Mouse (Mus musculus) lung, embryonic 16.5 days (tissue): Measurements from ENCODE around the gene Tnfaip2. TPM values are rescaled to one million over a fixed set of nuclear protein-coding genes. Genes with fewer than 3 reads are reported as not detected.

Experiments
- ATAC-seq: fragments of 200-750 bp; cut with Nextera tagmentation; 2 replicates; pipeline ENCODE4 v1.8.0; 2017; ENCODE audit warnings: low read depth, mild to moderate bottlenecking, moderate library complexity
- H3K27ac ChIP-seq: fragments of 300-500 bp; sonication (generic); 2 replicates; pipeline ENCODE4 v1.5.1; 2014; ENCODE audit warnings: mild to moderate bottlenecking, control low read depth, low read length
- H3K27me3 ChIP-seq: fragments of 300-500 bp; sonication (generic); 2 replicates; pipeline ENCODE4 v1.6.1; 2014; ENCODE audit warnings: low read depth, low read length, mixed read lengths; ENCODE audit not compliant: control insufficient read depth, insufficient read depth
- H3K36me3 ChIP-seq: fragments of 300-500 bp; sonication (generic); 2 replicates; pipeline ENCODE4 v1.6.1; 2014; ENCODE audit warnings: low read length; ENCODE audit not compliant: control insufficient read depth, insufficient read depth
- H3K4me1 ChIP-seq: fragments of 300-500 bp; sonication (generic); replicated peaks from 2 replicates; pipeline ENCODE4 v1.6.1; 2014; ENCODE audit warnings: low read length, mixed read lengths; ENCODE audit not compliant: control insufficient read depth, insufficient read depth
- H3K4me2 ChIP-seq: fragments of 300-500 bp; sonication (generic); 2 replicates; pipeline ENCODE4 v1.6.1; 2014; ENCODE audit warnings: low read depth, low read length, control low read depth
- H3K4me3 ChIP-seq: fragments of 300-500 bp; sonication (generic); 2 replicates; pipeline ENCODE4 v1.5.1; 2014; ENCODE audit warnings: mild to moderate bottlenecking, low read length, control low read depth
- H3K9ac ChIP-seq: fragments of 300-500 bp; sonication (generic); 2 replicates; pipeline ENCODE4 v1.6.1; 2014; ENCODE audit warnings: low read length, control low read depth
- H3K9me3 ChIP-seq: fragments of 300-500 bp; sonication (generic); 2 replicates; pipeline ENCODE4 v1.6.1; 2016; ENCODE audit warnings: low read length; ENCODE audit not compliant: control insufficient read depth
- WGBS: fragments of 180-500 bp; shearing (Covaris S2); extraction: QIAGEN DNeasy Blood & Tissue Kit; methylation state at CpG from one replicate; pipeline ENCODE4 v1.1.7; 2014; 5-methylcytosine and 5-hydroxymethylcytosine counted together
- polyA plus RNA-seq: library from polyadenylated mRNA; unstranded; fragments of >200 nt; fragmentation: Nextera tagmentation; extraction: Ambion mirVana; gene quantifications from 2 replicates; pipeline ENCODE4 v1.2.1, GENCODE M21; 2015

The Tnfaip2 gene
- polyA plus RNA-seq, 1 experiment from 2014 or later, result 6.9 TPM

GRCm38 (mm10) chr12:111432751-111433331 is 9.4 kb upstream of the Tnfaip2 start:
- 61% methylated on average over 4 of the region's 5 CpGs for WGBS
- H3K9me3 ChIP-seq, result no peaks in the 10 kb centered on the region
- no peaks in the 10 kb centered on the region for H3K36me3 ChIP-seq
- no peak overlapping the region for H3K4me2 ChIP-seq
- H3K27ac ChIP-seq, result peak overlapping the region; percentile 81
- no peak overlapping the region for H3K4me3 ChIP-seq
- peaks cover 26% of the 10 kb centered on the region for H3K4me1 ChIP-seq
- H3K9ac ChIP-seq, result no peak overlapping the region
- peak; percentile 7; the same call in 1 of the 2 replicates for ATAC-seq
- peaks cover 27% of the 10 kb centered on the region for H3K27me3 ChIP-seq

GRCm38 (mm10) chr12:111434164-111434744 is 8.0 kb upstream of the Tnfaip2 start:
- no peak for ATAC-seq
- no peak overlapping the region for H3K4me3 ChIP-seq
- 0 out of 2 replicates have a peak overlapping the region, but pooled peaks have one; percentile 36 for H3K9ac ChIP-seq
- no peaks in the 10 kb centered on the region for H3K9me3 ChIP-seq
- H3K27ac ChIP-seq, result peak overlapping the region; percentile 82
- peaks cover 15% of the 10 kb centered on the region for H3K27me3 ChIP-seq
- H3K4me2 ChIP-seq, result peak overlapping the region; percentile 37
- 39% methylated on average over 6 of the region's 7 CpGs for WGBS
- H3K4me1 ChIP-seq, result peaks cover 17% of the 10 kb centered on the region
- no peaks in the 10 kb centered on the region for H3K36me3 ChIP-seq

- Histone ChIP-seq H3K27ac (peak overlapping the region; percentile 82), H3K4me3 (no peak overlapping the region), H3K4me1 (peaks cover 13% of the 10 kb centered on the region), H3K9me3 (no peaks in the 10 kb centered on the region), H3K9ac (no peak overlapping the region), H3K36me3 (no peaks in the 10 kb centered on the region), H3K27me3 (peaks cover 15% of the 10 kb centered on the region), H3K4me2 (no peak overlapping the region)
- peak; percentile 47 for ATAC-seq
- WGBS, result 20% methylated on average over 8 of the region's 8 CpGs
Observed at GRCm38 (mm10) chr12:111434745-111435327, 7.4 kb upstream of the Tnfaip2 start.

DNA sequence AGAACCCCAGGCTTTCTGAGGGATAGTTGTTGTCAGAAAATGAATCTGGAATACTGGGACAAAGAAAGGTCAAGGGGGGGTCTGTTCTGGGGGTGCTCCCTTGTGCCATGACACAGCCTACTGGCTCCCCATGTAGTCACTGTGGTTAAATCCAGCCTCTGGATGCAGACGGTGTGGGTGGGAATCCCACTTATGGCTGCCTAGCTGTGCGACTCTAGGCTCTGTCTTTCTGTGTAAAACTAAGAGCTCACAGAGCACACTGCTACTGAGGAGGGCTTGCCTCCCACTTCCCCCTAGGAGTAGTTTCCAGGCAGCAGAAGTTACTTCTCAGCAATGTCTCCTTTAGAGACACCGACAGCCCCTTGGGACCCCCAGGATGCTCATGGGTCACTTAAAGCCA is 6.1 kb upstream of the Tnfaip2 start:
- H3K4me1 ChIP-seq, result no peaks in the 10 kb centered on the region; the same call in 1 of the 2 replicates
- 86% methylated on average over 3 of the region's 3 CpGs for WGBS
- H3K9me3 ChIP-seq, result no peaks in the 10 kb centered on the region
- H3K27me3 ChIP-seq, result peaks cover 6% of the 10 kb centered on the region; the same call in 1 of the 2 replicates
- H3K9ac ChIP-seq, result no peak overlapping the region
- no peak overlapping the region for H3K4me3 ChIP-seq
- ATAC-seq, result no peak
- H3K27ac ChIP-seq, result no peak overlapping the region
- no peak overlapping the region for H3K4me2 ChIP-seq
- H3K36me3 ChIP-seq, result no peaks in the 10 kb centered on the region

DNA sequence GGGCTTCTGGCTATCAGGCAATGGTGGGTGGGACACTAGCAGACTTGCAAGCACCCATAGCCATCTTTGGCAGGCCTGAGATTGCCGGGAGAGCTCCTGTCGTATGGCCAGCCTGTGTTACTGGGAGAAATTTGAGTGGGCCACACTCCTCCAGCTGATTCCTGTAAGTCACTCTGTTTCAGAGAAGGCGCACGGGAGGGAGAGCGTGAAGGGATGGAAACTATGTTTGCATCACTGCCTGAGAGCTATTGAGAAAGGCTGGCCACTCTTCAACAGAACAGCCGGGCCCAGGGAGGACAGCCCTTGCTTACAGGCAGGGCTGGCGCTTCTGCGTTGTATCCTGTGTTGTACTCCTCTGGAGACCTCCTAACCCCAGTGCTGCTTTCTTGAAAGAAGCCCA is 5.6 kb upstream of the Tnfaip2 start:
- Histone ChIP-seq H3K4me3 (no peak overlapping the region), H3K9ac (no peak overlapping the region), H3K9me3 (no peaks in the 10 kb centered on the region), H3K4me2 (no peak overlapping the region), H3K4me1 (no peaks in the 10 kb centered on the region; the same call in 1 of the 2 replicates), H3K27me3 (peaks cover 8% of the 10 kb centered on the region), H3K36me3 (no peaks in the 10 kb centered on the region), H3K27ac (no peak overlapping the region)
- WGBS, result 44% methylated on average over 8 of the region's 8 CpGs
- peak; percentile 34; the same call in 1 of the 2 replicates for ATAC-seq

DNA sequence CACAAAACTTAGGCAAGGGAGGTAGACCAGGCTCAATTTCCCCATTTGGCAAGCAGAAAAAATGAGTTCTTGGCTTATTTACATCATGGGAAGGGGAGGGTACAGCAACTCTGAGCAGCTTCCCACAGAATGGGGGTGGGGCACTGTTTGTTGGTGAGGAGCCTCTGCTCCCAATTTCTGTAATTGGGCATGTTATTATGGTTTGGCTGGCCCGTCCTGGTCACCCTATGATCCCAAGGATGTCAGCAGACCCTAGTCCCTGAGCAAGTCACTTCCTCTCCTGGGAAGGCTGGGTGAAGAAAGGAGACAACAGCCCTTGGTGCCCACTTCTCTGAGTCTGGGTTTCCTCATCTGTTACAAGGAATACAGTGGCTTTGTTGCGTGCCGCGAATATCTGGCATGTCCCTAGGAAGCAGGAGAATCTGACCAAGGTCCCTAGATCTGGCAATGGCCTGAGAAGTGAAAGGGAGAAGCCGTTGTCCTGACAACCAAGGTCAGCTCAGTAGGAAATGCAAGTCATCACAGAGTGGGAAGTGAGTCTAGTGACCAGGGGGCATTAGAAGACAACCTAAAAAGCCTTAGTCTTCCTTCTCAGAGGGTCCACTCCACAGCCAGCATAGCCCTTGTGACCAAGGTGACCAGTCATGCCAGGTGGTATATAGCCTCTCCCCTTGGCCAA is 4.9 kb upstream of the Tnfaip2 start:
- ATAC-seq, result no peak
- Histone ChIP-seq H3K9ac (no peak overlapping the region), H3K4me3 (no peak overlapping the region), H3K27ac (no peak overlapping the region), H3K4me1 (peaks cover 3% of the 10 kb centered on the region; the same call in 1 of the 2 replicates), H3K27me3 (peaks cover 15% of the 10 kb centered on the region), H3K4me2 (no peak overlapping the region), H3K9me3 (no peaks in the 10 kb centered on the region), H3K36me3 (no peaks in the 10 kb centered on the region)
- 78% methylated on average over 5 of the region's 5 CpGs for WGBS

DNA sequence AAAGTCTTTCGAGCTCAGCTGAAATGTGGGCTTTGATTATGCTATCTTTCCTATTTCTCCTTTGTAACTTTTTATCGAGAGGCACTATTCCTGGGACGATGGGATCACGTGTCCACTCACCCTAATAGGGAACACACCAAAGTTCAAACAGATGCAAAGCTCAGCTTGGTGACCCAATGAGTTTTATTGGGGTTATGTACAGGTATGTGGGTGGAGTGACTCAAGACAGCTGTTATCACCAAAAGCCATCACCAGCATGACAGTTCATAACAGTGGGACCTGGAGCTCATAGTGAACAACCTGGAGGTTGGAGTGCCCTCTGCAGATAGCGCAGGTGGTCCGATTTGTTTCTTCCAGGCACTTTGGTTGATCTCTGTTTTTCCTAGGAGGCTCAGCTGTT is 3.4 kb upstream of the Tnfaip2 start:
- no peak for ATAC-seq

GRCm38 (mm10) chr12:111440701-111441373 is 1.4 kb upstream of the Tnfaip2 start:
- ATAC-seq, result no peak
- Histone ChIP-seq H3K9ac (no peak overlapping the region), H3K27ac (no peak overlapping the region), H3K9me3 (no peaks in the 10 kb centered on the region), H3K4me2 (no peak overlapping the region), H3K4me1 (peaks cover 10% of the 10 kb centered on the region), H3K4me3 (no peak overlapping the region), H3K27me3 (peaks cover 48% of the 10 kb centered on the region), H3K36me3 (no peaks in the 10 kb centered on the region)
- WGBS, result 83% methylated on average over 9 of the region's 9 CpGs

More for the DNA sequence above, 3.4 kb upstream of the Tnfaip2 start:
- Histone ChIP-seq H3K27ac (no peak overlapping the region), H3K4me2 (no peak overlapping the region), H3K4me3 (no peak overlapping the region), H3K9me3 (no peaks in the 10 kb centered on the region), H3K27me3 (peaks cover 29% of the 10 kb centered on the region), H3K36me3 (no peaks in the 10 kb centered on the region), H3K4me1 (peaks cover 7% of the 10 kb centered on the region), H3K9ac (no peak overlapping the region)
- 67% methylated on average over 6 of the region's 6 CpGs for WGBS
